Mouse (Mus musculus): Measurements from ENCODE around the gene Atxn7l1. TPM values are rescaled to one million over a fixed set of nuclear protein-coding genes. Genes with fewer than 3 reads are reported as not detected.
A peak's percentile ranks its signal among the peaks of the same experiment; 100 is the strongest.

The Atxn7l1 gene
- 10 to 100 TPM; 61.4 to 62.9 TPM for total RNA-seq (2021)

DNA sequence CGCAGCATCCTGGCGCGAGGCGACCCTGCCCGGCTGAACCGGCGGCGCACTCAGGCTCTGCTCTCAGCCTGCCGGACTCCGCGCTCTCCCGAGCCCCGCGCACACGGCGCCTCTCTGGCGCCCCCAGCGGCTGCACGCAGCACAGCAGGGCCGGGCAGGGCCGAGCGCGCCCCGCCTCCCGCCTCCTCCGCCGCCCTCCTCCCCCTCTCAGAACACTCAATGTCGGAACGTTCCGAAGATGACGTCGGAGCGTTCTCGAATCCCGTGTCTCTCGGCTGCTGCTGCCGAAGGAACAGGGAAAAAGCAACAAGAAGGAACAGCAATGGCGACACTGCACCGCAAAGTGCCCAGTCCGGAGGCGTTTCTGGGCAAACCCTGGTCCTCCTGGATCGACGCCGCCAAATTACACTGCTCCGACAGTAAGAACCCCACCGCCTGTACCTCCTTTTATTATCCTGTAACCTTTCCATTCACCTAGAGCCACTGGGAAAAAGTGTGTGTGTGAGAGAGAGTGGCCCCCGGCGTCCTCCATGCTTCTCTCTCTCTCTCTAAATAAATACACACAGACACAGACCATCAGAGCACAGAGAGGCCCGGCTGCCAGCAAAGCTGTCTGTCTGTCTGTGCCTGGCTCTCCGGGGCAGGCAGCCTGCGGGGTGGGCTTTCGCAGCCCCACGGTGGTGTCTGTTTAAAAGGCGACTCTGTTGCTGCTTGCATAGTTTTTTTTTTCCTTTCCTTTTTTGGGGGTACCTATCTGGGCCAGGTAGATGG, at the start of gene Atxn7l1:
Gene Atxn7l1, plus strand, starts transcription at position 197 of the 771 bp plus-strand sequence.
- peak; percentile 94 for DNase-seq
- intact Hi-C loops (cut with DNase I) = loop anchor here (5.0 to 10.0 kb wide), 2 partner anchors 113 to 190 kb away; no protein-coding TSS in a partner anchor

DNA sequence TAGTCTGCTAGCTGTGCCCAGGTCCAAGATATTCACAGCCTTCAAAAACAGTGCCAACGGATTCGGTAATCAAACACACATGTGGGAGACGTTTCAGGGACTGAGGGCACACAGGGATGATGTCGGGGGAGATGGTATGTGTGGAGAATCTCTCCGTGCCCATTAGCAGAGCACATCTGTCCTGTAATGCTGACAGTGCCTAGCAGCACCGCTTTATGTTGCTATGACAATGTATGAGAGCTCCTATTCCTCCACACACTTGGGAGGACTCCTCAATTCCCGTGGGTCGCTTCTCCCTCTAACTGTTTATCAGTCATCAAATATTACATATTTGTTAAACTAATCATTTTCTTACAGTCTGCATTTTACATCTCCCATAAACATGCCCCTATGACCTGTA, 45.9 kb upstream of the Atxn7l1 start:
- intact Hi-C loops (cut with DNase I) = no loop called here
- DNase-seq = no peak

DNA sequence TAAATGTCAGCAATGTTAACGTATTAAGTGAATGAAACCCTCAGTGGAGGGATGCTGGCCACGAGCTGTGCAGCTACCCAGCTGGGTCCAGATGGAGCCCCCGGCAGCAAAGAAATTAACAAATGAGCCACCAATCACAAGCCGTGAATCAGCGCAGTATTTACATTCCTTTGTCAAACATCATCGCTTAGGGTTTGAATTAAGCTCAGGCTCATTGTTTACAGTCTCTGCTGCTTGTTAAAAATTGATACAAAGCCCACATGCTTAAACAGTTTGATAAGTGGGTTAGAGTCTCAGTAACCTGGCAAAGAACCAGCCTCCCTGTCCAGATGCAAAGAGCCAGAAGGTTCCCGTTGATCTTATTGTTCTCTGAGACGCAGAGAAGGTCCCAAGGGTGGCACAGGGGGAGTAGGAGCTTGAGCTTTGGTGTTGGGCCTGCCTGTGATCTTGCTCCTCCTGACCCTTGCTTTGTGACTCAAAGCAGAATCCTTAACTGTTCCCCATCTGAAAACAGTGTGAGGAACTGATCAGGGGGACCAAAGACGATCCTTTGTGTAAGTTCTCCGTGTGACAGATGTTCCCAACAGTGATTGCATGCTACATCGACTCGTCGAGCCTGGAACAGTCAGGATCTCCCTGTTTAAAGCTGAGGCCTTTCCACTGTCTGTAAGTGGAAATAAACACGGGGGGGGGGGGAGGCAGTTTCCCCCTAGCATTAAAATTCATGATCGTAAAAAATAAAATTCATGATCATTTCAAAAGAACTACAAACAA, 45.0 kb upstream of the Atxn7l1 start:
- no peak for DNase-seq
- intact Hi-C loops (cut with DNase I) = no loop called here

DNA sequence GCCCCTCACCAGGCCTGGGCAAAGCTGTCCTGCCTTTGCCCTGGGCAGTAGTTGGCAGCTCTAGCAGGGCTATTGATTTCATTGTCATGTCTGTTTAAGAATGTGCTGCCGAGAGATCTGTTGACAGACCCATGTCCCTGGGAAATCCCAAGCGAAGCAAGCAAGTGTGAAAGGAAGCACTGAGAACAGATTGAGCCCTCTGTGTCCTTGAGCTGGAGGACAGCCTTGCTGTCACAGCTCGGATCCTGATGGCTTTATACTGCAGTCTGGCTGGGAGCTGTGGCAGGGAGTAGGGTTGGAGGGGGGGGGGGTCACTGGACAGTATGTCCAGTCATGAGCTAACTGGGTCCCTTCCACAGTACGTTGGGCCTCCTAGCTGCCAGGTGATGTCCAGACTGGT, 41.8 kb upstream of the Atxn7l1 start:
- intact Hi-C loops (cut with DNase I) = loop anchor here (5.0 kb wide), 1 partner anchor 78 kb away; no protein-coding TSS in a partner anchor

DNA sequence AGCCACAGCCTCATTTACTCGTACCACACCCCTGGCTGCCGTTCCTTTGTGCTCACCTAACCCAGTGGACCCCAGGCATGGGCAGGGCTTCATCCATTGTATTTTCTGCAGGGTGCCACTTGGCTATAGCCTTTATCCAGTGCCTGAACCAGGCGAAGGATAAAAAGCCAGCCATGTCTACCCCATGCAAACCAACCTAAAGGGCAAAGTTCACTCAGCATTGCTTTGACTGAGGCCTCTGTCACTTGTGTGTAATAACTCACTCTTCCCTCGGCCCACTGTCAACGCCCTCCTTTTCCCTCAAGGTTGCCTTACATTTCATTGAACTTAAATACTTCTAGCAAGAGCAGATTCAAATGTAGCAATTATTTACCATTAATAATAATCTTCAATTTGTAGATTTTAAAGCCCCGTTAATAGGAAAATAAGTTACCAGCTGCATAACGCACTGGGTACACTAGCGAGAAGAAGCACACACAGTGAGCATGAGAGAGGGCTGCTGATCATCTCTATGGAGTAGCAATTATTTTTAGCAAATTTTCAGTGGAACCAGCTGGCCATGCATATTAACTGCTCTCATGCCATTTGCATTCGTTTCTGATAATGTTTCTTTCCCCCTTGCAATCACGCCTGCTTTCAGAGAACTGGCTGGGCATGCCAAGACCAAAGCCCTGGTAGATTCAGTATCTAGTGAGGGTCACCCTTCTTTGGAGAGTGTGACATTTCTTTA, 40.9 kb upstream of the Atxn7l1 start:
- intact Hi-C loops (cut with DNase I) = loop anchor here (5.0 kb wide), 1 partner anchor 79 kb away; no protein-coding TSS in a partner anchor
- no peak for DNase-seq

More for the DNA sequence above, 41.8 kb upstream of the Atxn7l1 start:
- DNase-seq = peak; percentile 43

DNA sequence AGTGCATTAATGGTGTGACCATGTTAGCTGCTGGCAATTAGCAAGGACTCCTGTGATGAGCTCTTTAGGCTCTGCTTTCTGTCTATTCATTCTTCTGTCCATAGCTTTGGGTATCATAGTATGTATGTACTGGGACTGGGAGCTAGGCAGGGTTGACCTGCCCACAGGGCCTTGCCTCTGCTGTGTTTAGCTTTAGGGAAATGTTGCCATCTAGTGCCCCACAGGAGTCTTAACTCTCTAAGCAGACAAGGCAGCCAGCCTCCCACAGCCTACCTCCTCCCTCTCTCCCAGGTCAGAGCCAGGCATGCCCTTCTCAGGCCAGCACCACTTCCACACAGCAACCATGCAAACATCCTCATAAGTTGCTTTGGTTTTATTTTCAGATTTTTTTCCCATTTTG, 38.0 kb upstream of the Atxn7l1 start:
- peak; percentile 32 for DNase-seq
- intact Hi-C loops (cut with DNase I) = loop anchor here (5.0 kb wide), 1 partner anchor 82 kb away; no protein-coding TSS in a partner anchor

DNA sequence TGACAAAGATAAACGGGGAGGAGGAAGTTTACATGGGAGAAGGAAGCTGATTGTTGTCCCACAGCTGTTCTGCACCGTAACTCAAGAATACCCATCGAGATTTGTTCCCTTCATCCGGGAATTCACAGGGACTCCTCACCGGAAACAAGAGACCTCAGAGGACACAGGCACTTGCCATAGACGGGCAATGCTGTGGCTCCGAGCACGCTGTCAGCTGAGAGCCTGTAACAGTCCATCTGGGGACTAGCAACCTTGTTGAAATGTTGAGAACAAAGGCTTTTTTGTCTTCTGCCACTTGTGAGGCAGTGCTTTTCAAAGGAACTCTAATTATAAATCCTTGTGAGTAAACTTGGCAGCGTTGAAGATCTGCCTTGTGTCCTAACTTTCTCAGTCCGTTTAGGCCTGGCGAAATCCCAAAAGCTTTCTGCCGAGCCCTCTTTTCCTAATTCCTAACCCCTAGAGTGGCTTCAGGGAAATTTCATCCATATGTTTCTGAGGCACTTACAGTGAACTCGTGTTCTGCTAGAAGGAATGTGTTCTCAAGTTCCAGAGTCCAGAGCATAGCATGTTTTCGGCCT, 36.5 kb upstream of the Atxn7l1 start:
- peak; percentile 45 for DNase-seq
- intact Hi-C loops (cut with DNase I) = no loop called here

DNA sequence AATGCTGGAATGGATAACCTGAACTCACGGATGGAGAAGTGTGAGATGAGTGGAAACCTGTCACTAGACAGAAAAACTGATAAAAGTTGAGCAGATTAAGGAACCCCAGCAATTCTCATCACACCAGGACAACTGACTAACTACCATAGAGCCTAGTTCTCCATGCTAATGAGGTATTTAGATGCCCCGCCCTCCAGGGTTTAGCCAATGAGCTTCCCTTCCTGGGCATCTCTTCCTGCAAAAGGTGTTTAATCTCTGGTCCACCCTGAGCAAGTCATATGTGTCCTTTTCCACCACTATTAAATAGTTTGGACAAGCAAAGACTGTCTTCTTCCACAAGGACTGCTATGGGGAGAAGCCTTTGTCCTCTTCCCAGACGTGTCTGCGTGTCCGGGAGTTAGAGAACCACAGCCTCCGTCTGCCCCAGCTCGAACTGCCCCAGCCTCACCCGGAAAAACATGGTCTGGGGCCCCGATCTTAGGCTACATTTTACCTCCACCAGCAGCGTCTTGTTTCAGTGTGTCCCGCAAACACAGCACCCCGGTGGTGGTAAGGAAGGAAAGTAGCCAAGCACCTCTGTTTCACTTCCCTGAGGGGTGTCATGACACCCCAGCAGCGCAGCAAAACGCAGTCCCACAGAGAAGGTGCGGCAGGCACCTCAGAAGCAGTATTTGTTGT, 28.7 kb upstream of the Atxn7l1 start:
- intact Hi-C loops (cut with DNase I) = no loop called here
- no peak for DNase-seq

DNA sequence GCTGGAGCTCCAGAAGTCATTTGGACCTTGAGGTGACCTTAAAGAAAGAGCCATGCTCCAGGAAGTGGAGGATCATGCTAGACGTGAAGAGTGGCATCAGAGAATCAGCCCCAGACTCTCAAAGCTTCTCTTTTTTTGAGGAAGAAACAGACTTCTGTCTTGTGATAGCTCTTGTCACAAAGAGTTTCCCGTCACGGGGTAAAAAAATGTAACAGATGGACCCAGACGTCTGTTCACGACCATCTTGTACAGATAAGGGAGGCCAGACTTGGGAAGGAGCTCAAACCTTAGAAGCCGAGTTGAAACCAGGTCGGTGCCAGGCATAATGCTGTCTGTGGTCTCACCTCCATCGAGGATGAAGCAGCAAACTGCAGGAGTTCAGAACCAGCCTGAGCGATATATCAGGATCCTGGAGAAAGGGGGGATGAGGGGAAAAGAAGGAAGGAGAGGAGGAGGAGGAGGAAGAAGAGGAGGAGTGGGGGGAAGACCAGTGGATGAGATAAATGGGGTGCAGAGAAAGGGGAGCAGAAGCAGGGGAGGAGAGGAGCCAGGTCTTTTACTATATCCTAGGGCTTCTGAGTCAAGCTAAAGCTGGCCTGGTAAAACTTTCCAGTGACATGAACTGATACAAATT, 21.8 kb upstream of the Atxn7l1 start:
- DNase-seq = no peak
- intact Hi-C loops (cut with DNase I) = no loop called here

DNA sequence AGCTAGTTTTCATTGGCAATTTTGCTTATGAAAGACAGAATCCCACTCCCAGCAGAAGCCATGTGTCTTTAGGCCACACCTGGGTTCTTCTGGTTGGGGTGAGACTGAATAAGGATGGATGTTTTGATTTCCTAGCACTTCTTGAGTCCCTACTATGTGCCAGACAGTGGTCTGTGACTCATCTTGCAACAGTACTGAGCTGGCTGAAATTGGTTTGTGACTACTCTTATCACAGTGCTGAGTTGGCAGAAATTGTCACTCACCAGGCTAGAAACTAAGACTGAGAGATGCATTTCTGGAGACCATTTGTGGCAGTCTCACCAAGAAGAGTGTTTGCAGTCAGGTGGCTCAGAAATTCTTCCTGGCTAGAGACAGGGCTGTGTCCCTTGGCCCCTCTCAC, 21.2 kb upstream of the Atxn7l1 start:
- DNase-seq = no peak
- intact Hi-C loops (cut with DNase I) = no loop called here

DNA sequence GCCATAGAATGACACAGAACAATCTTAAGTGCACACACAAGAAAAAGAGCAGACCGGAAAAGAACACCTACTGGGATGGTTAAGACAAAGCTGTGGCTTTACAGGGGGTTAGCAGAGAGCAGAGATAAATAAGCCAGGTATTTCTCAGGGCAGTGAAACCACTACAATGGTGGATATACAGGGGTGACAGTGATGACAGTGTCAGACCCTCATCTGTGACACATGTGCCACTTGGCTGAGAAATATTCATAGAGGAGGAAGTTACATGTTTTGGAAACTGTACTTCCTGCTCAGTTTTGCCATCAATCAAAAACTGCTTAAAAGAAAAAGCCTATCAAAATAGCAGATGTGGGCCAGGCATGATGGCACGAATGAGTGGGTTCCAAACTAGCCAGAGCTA, 19.4 kb upstream of the Atxn7l1 start:
- intact Hi-C loops (cut with DNase I) = no loop called here
- DNase-seq = no peak

DNA sequence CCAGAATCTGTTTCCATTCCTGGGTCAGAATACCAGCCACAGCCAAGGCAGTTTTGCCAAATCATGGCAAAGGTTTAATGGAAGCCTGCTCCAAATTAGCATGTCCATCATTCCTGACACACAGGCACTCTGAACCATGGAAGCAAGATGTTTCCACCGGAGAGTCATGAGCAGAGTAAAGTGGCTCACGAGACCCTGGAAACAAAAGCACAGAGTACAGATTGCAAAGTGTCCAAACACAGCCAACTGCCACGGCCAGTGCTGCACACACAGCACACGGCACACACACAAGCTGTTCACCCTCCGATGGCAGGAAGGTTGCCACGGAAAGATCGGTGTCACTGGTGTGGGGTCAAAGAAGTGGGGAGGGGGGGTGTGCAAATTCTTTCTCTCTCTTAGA, 18.8 kb upstream of the Atxn7l1 start:
- no peak for DNase-seq
- intact Hi-C loops (cut with DNase I) = no loop called here

DNA sequence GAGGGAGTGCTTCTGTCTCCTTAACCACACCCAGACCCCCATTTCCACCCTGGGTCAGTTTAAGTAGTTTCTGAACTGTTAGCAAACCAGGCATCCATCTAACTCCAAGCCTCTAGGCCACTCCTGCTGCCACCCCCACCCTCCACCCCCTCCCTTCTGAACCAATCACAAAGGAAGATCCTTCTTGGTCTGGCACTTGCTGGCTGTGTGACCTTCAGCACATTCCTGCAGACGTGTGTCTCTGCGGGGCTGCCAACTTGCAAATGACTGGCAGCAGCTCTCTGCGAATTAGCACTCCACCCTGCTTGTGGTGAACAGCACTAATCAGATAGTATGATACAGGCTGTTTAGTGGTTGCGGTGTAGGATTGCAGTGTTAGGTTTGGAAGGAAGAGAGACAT, 18.1 kb upstream of the Atxn7l1 start:
- no peak for DNase-seq
- intact Hi-C loops (cut with DNase I) = no loop called here

DNA sequence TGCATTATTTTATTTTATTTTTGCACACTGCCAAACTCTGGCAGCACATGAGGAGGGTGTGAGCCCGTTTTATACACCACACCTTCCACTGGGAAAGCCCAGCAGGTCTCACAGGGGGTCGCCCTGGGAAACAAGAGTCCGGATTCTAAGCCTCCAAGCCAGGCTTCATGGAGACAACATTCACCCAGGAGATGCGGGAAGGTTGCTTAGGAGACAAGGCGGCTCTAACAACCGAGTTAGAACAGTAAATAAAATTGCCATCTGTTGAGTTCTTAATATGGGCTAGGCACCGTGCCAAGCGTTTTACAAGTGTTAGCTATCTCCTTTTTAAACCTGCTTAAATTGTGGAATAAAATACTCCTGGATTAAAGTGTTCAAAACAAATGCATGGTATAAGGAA, 17.1 kb upstream of the Atxn7l1 start:
- intact Hi-C loops (cut with DNase I) = no loop called here
- DNase-seq = no peak

DNA sequence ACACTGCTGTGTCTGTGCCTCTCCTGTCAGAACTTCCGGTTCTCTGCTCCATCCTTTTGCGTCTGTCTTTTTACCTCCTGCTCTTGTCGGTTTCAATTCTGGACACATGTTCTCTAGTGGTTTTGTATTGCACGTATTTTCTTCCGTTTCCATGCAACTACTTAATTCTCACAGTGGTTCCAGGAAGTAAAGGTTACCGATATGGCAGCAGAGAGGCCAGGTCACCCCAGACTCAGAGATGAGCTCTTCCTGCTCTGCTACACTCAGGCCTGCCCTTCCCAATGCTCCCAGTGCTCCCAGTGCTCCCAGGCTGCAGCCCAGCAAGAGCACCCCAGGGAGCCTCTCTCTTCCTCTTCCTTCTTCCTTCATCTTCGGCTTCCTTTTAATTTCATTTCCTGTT, 15.7 kb upstream of the Atxn7l1 start:
- intact Hi-C loops (cut with DNase I) = no loop called here
- no peak for DNase-seq

DNA sequence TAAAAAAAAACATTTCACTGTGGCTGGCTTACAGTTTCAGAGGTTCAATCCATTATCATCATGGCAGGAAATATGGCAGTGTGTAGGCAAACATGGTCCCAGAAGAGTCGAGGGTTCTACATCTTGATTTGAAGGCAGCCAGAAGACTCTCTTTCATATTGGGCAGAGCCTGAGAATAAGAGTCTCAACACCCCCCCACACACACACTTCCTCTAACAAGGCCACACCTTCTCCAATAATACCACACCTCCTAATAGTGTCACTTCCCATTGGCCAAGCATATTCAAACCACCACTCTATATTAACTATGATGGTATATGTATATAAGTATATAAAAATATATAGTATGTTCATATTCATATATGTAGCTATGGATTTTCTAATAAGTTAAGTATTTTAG, 9.6 kb upstream of the Atxn7l1 start:
- intact Hi-C loops (cut with DNase I) = no loop called here
- no peak for DNase-seq

DNA sequence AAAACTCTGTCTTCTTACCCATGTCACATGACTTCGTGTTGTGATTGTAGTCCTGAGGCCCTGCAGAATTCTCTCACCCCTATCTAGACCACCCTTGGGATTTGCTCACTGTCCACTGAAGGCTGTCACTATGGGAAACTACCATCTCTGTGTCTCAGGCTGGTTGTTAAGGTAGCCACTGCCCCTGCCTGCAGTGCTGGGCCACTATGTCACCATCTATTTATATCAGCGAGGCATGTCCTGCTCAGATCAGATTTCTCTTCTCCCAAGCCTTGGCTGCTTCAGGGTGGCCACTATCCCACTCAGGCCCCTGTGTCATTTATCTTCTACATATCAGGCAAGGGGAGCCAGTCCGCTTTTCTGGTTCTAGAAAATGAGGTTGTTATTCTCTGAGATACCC, 8.4 kb upstream of the Atxn7l1 start:
- intact Hi-C loops (cut with DNase I) = no loop called here

DNA sequence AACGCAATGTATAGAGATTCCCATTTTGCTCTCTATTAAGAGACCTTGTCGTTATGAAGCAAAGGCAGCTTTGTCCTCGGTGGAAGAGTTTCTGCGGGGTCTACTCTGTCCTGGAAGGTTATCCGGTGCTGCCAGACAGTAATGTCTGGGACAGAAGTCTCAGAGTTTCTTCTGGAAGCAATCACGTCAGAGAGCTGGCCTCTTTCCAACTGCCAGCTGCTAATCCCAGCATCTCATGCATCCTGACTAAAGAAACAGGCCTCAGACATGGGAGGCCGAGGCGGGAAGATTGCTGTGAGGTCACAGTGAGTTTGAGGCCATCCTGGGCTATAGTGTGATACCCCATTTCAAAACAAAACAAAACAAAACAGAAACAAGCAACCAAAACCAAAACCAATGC, 3.0 kb upstream of the Atxn7l1 start:
- intact Hi-C loops (cut with DNase I) = loop anchor here (10.0 kb wide), 1 partner anchor 110 kb away; no protein-coding TSS in a partner anchor
- DNase-seq = peak; percentile 25

More for the DNA sequence above, 8.4 kb upstream of the Atxn7l1 start:
- DNase-seq = no peak

DNA sequence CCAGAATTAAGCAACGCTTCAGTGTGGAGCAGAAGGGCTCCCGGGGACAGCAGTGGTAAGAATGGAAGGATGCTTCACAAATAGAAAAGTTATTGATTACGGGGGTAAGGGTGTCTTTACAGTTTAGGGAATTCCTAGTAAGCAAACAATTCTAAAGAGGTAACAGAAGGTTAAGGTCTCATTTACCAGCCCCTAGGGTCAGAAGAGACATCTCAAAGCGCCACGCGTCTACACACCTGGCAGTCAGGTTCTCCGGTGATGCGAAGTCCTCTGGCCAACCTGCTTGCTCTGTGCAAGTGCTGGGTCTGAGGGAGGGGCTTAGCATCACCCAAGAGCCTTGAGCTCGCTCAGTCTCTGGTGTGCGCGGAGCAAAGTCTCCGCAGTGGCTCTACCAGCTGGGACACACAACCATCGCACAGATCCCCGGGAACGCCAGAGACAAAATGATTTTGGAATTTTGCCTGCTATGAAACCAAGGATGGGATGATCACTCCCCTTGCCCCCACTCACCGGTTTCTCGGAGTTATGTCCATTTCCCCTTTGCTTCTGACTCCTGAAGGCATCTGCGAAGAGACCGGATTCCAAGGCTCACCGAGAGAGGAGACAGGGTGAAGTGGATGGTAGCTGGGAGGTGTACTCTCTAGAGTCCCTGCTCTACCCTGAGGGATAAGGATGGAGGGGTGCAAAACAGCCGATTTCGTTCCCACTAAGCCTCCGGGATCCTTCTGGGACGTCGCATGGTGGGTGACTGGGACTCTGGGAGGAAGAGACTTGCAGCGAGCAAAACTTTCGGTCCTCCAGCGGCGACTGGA, 665 bp upstream of the Atxn7l1 start:
- DNase-seq = no peak
- intact Hi-C loops (cut with DNase I) = loop anchor here (5.0 to 10.0 kb wide), 2 partner anchors 112 to 190 kb away; no protein-coding TSS in a partner anchor

Measured in left cerebral cortex, postnatal 4 days (tissue).